Mouse (Mus musculus) bone marrow macrophage, adult 2 months (primary cell): Measurements from ENCODE around the gene Tspan9.

Source experiments
- CTCF ChIP-seq: IDR thresholded peaks from 2 replicates; pipeline ENCODE4 v1.5.1; 2012; ENCODE audit warnings: low read depth, mild to moderate bottlenecking, low read length, moderate library complexity
- POLR2A ChIP-seq: IDR thresholded peaks from 2 replicates; pipeline ENCODE4 v1.6.1; 2012; ENCODE audit warnings: mild to moderate bottlenecking, low read depth, low read length, borderline replicate concordance

GRCm38 (mm10) chr6:128127312-128127711 is 16.1 kb downstream of the Tspan9 start:
- TF ChIP-seq CTCF (no peak), POLR2A (no peak)
